Mouse (Mus musculus): ENCODE results near the gene St6galnac3.

The St6galnac3 gene

DNA sequence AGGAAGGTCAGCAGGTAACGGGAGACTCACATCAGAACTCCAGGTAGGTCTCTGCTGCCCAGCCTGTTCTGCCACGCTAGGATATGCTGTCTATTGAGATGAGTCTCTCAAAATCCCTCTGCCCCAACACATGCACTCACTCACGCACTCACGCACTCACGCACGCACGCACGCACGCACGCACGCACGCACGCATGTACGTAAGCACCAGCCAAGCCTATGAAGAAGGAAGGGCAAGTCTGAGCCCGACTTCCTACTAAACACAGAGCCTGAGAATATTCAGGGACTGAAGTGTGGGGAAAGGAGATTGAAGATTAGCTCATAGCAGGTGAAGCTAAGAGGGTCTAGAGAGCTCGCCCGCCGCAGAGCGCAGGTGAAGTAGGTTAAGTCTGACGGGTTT, 249.5 kb downstream of the St6galnac3 start:
- peak; percentile 60 for DNase-seq (ENCODE audit: low read depth, low spot score)

DNA sequence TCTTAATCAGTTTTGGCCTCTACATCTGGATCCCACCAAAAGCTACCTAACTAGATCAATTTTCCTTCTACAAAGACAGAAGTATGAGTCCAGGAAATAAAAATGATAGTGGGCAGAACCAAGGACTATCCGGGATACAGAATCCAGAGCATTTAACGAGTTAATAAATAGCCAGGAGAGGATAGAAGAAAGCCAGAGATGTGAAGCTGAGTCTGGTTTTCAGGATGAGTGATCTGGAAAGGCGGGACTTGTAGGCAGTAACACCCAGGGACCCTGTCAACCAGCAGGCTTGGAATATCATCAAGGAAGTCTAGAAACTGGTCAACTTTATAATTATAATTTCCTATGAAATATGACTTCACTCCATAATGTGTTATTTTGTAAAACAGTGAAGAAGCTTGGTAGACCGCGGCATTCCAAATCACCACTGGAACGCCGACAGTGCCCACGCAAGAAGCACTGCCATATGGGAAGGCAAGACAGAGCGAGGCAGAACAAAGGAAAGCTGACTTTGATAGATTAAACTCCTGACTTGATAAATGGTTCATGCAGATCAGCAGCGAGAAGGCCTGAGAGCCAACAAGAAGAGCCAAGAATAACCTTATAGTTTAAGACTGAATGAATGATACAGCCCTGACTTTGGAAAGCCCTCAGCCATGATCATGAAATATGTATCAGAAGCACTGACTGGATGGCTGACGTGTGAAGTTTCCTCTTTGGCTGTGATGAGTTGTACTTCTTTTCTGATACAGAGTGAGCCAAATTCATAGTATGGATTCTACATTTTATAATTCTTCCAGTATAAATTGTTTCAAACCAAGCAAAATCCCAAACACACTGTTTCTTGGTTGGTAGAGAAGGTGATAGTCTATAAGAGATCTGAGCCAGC, 252.1 kb downstream of the St6galnac3 start:
- no peak for DNase-seq (ENCODE audit: low read depth, low spot score)

DNA sequence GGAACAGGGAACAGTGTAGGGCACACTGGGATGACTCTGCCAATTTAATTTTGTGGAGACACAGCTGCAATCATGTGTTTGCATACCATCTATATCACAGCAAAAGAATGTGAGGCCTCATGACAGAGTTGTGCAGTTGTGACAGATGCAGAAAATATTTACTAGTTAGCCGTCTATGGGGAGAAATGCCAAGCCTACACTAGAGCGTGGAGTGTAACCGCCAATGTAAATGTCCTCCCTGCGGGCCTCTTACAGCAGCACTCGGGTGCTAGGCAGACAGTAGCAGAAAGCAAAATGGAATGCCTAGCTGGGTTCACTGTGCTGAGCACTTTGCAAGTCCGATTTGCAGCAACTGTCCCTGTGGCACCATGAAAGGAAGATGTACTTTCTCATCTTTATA, 261.1 kb downstream of the St6galnac3 start:
- no peak for DNase-seq (ENCODE audit: low read depth, low spot score)

GRCm38 (mm10) chr3:153460173-153460572, 264.8 kb downstream of the St6galnac3 start:
- no peak for DNase-seq (ENCODE audit: low read depth, low spot score)

DNA sequence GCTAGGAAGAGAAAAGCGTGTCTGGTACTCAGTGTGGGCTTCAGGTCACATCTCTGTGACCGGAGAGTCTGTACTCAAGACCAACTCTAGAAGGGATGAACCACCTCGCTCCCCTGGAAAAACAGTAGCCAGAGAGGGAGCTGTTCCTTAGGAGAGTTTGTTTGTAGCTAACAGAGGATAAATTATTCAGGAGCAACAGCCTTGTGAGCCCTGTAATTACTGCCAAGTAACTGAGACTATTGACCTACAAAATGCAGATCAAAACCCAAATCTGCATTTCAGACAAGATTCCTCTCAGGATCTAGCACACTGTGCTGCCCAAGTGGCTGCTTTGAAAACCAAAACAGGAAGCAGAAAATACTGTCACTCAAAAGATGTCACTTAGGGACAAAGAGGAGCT, 266.4 kb downstream of the St6galnac3 start:
- DNase-seq (ENCODE audit: low read depth, low spot score) = peak; percentile 50

- DNase-seq (ENCODE audit: low read depth, low spot score) = no peak
These were observed 267.3 kb downstream of the St6galnac3 start for GRCm38 (mm10) chr3:153457701-153458100.

DNA sequence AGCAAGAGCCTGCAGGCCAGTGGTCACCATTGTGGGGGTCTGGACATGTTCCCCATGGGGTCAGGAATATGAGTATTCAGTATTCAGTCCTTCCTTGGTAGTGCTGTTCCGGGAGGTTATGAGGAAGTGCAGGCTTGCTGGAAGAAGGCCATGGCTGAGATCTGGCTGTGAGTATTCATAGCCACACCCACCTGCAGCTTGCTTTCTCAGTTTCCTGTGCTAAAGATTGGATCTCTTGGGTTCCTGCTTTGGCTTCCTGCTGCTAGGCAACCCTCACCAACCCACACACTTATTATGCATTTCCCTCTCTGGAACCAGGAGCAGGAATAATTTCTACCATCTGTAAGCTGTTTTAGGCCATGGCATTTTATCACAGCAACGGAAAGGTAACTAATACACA, 267.8 kb downstream of the St6galnac3 start:
- DNase-seq (ENCODE audit: low read depth, low spot score) = peak; percentile 77

DNA sequence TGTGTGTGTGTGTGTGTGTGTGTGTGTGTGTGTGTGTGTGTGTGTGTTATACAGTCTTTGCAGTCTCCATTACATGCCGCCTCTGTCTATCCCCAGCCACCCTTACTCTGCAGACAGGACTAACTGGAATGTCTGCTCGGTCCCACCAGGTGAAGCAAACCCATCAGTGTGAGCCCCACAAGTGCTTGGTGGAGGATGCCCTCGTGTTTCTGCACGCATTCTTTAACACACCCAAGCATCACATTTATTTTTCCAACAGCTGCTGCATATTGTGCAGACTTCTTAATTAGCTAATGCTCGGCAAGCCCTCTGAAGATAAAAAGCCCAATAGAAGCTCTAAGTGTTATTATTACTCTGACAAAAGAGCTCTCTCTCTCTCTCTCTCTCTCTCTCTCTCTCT, 268.7 kb downstream of the St6galnac3 start:
- DNase-seq (ENCODE audit: low read depth, low spot score) = no peak

DNA sequence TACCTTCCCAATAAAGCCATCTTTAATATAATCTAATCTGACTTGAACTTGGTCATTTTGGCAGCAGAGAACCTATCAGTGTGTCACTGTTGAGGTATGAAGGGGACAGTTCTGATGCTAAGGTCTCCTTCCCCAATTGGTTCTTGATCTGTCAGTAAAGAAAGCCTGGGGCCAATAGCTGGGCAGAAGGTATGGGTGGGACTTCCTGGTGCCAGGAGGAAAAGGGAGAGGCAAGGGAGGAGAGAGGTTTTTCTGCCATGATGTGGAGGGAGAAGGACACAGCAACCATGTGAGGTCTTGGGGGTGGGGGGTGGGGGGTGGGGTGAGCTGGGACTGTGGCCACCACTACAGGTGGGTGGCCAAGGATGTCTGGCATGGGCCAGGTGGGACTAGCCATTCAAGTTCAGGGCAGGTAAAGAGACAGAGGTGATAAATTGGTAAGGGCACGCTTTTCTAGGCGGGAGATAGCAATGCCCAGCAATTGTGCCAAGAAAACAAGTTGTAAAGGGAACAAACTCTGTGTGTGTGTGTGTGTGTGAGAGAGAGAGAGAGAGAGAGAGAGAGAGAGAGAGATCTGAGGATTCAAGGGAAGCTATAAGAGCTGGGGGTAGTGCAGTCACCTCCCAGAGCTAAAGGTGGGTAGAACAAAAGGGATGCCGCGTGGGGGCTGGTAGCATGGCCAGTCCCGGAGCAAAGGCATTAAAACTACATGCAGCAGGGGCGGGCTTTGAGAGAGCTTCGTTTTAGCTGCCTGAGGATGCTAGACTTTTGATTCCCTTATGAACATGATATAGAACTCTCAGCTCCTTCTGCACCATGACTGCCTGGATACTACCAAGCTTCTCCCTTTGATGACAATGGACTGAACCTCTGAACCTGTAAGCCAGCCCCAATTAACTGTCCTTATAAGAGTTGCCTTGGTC, 271.6 kb downstream of the St6galnac3 start:
- DNase-seq (ENCODE audit: low read depth, low spot score) = peak; percentile 95

DNA sequence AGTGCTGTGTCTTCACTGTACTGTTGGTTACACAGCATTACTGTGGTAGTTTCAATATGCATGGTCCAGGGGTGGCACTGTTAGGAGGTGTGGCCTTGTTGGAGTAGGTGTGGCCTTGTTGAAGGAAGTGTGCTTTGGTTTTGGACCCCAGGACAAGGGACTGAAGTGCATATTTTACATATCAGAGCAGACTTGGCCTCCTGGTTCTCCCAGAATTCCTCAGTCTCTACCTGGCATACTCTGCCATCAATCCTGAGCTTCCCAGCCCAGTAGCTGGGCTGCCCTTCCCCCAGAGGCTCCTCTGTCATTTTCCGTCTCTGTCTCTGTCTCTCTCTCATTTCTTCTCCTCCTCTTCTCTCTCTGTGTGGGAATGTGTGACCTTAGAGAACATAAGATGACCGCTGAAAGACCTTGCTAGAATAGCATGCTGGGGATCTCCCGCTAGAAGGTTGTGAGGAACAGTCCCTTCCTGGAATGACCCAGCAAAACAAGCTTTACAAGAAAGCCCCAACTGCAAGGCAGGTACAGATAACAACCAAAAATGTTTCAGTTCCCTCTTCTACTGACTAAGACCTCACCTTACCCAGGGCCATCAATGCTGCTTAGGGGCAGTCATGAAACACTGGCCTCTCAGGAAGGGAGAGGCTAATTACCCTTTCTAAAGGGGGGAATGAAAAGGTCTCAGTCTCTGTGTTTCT, 272.5 kb downstream of the St6galnac3 start:
- DNase-seq (ENCODE audit: low read depth, low spot score) = peak; percentile 60

GRCm38 (mm10) chr3:153441329-153441728, 283.6 kb downstream of the St6galnac3 start:
- no peak for DNase-seq (ENCODE audit: low read depth, low spot score)

- DNase-seq (ENCODE audit: low read depth, low spot score) = no peak
These were observed 288.6 kb downstream of the St6galnac3 start for GRCm38 (mm10) chr3:153436076-153437021.

DNA sequence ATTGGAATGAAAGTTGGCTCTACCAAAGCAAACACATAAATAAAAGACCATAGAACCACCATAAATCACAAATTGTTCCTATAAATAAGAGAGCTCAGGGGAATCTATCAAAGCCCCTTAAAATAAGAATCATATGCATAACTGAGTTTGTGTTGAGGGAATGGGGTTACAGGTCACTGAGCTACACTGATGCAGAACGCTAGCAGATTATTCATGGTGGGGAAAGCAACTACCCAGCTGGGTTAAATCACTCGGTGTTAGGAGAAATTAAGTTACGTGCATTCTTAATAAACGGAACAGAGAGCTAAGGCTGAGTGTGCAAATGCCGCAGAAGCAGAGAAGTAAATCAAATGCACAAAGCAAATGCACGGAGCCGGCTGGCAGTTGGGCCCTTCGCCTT, 292.0 kb downstream of the St6galnac3 start:
- DNase-seq (ENCODE audit: low read depth, low spot score) = no peak

- no peak for DNase-seq (ENCODE audit: low read depth, low spot score)
These were observed 292.7 kb downstream of the St6galnac3 start for GRCm38 (mm10) chr3:153432053-153432816.

DNA sequence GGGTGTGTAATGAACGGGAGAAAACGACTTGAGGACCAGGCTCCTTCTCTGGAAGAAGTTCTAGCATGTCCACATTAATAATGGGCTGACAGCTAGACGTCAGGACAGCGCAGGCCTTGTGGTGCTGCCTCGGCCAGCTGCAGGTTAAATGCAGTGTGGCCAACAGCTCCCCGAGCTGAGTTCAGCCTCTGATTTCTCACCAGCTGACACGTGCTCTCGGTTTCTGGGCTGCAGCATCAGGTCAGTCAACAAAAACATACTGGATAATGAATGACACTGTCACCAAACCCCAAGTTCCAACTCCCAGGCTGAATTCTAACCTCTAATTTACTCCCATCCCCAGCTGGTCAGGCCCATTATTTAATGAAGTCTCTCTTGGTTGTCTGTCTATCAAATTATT, 295.1 kb downstream of the St6galnac3 start:
- no peak for DNase-seq (ENCODE audit: low read depth, low spot score)

DNA sequence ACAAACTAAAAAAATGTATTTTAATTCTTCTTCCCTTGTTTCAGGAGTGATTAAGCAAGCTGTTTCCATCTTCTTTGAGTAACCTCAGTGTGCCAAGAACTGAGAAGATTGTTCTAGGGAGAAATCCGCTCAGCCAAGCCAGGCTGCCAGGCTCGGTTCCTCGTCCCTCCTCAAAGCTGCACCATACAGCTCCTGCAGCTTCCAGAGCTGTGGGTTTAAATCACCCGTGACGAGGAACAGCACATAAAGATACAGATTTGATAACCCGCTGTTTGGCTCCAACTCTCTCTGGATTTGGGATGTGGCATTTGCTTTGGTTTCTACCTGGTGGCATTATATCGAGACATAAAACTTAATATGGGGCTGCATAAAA, 303.1 kb downstream of the St6galnac3 start:
- no peak for DNase-seq (ENCODE audit: low read depth, low spot score)

DNA sequence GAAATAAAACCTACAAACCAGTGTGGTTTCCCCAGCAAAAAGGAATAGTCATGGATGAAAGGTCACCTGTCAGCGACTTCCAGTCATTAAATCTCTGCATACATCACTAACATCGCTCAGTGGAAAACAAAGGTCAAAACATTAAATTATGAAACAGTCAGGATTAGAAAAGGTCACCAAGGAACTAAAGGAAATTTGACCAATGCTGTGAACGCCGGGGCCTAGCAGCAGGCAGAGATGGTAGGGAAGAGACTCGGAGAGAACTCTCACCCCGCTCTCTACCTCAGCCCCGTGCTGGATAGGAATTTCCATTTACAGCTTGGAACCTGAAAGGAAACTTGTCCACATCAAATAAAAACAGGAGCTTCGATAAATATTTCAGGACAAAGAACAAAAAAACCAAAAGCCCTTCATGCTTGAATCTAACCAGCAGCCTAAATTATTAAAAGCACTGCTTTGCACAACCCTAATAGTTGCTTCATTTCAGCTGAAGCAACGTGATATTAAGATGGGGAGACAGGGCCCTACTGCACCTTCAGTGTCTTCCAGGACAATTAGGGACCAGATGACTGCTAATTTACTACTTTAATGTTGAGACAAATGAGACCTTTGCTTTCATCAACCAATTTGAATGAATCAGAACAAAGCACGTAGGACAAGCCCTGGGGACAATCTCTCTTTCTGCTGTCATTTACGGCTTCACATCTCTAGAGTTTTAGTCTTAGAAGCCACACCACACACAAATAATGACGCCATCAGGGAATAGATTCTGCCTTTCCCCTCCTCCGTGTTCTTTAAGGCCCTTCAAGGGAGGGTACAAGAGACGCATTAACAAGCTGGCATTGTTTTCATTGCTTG, 303.7 kb downstream of the St6galnac3 start:
- no peak for DNase-seq (ENCODE audit: low read depth, low spot score)

DNA sequence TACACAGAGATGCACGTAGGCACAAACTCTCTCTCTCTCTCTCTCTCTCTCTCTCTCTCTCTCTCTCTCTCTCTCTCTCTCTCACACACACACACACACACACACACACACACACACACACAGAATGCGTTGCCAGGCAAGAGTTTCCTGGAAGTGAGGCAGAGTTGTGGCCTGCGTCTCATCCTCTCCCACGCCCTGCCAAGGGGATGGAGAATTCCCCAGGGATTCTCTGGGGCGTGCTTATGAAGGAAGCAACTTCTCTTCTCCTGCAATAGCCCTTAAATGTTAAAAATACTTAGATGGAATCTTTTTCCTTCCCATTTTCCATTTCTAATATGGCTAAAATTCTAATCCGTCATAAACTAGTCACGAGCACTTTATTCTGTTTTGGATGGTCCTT, 305.6 kb downstream of the St6galnac3 start:
- DNase-seq (ENCODE audit: low read depth, low spot score) = no peak

DNA sequence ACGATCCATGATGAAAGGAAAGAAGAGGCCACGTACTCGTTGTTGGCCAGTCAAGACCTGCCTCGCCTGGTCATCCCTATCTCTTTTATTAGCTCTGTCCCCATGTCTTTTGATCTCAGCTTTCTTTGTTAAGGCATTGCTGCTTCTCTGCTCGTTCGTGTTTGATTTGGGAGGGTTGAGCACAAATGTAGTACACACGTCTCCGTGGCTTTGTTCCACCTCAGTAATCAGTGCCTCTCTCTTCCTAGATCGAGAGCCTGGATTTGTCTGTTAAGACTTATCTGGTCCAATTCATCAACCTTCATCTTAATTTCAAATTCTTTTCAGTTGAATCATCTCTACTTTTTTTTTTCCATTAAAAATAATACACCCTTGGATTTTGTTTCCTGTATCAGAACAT, 308.0 kb downstream of the St6galnac3 start:
- no peak for DNase-seq (ENCODE audit: low read depth, low spot score)

Data from R1 (cell line).